Mouse (Mus musculus) cerebellum, adult 2 months (tissue): ENCODE measurements around the gene 4931428F04Rik.

ENCODE experiments used
- CTCF ChIP-seq: fragments of 200-500 bp; IDR thresholded peaks from 2 replicates; pipeline ENCODE4 v1.5.1; 2011; ENCODE audit warnings: low read depth, mild to moderate bottlenecking, control low read depth, low read length, moderate library complexity, borderline replicate concordance; ENCODE audit not compliant: insufficient read depth
- POLR2A ChIP-seq: fragments of 200-500 bp; IDR thresholded peaks from 2 replicates; pipeline ENCODE4 v1.6.1; 2011; ENCODE audit warnings: low read length, control low read depth, borderline replicate concordance; ENCODE audit not compliant: insufficient read depth

DNA sequence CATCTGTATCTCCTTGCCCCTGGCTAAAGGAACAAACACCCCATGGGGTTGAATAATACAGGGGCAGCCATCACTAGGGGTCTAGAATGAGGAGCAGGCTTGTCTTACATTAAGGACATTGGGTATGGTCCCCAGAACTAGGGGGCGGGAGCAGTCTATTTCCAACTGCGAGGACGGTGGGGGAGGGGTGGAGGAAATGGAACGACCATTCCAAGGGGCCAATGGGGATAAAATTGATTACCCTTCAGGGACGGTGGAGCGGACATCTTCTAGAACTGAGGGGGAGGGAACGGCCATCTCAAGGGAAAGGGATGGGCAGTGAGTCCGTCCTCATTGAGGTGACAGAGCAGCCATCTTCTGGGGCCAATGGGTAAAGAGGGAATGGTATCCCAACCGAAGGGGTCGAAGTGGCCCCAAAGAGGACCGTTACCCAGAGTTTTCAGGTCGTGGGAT, 36.0 kb upstream of the 4931428F04Rik start:
- TF ChIP-seq POLR2A = no peak
- no peak for TF ChIP-seq CTCF
